ENCODE assay signal across 15 mouse cellular contexts in the genomic region with DNA sequence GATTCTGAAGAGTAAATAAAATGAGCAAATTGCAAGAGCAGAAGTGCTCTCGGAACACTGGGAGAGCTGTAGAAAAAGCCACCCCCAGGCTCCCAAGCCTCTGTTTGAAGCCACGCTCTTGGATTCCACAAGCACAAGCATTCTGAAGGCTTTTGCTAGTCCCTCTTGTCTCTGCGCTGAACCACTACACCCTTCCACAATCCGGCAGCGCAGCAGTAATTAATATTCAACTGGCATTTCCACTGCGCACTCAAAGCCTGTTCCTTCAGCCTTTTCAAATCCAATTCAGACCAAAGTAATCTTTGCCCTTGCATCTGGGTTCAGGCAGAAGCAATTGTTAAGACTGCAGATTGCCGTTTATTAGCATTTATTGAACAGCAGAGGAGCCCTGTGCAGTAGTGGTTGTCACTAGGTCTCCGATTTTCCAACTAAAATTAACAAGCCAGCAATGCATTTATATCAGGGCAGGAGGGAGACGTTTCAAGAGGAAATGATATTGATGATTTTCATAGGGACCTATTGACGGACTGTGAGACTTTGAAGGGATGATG.
DNase-seq lines count a peak whose midpoint lies in the region; ATAC-seq and TF ChIP-seq lines count a peak whose summit lies in the region.
"Had no signal": no experiment of that assay in that cellular context is flagged by ENCODE, and none has a peak within 500 bp of the region (broad histone marks: within the 10 kb centered on the region; RNA-seq: fewer than 3 reads in every experiment).

No protein-coding gene starts in this region.

- ATAC-seq in hindbrain, embryonic 16.5 days, result peak; percentile 81
- ATAC-seq in midbrain, embryonic 15.5 days (replicated peaks), result peak; percentile 93
- no peak for ATAC-seq in intestine, embryonic 16.5 days
- ATAC-seq: activated CD4-positive, CD25-positive, alpha-beta regulatory T cell, adult 4 months had no signal

- no peak for TF ChIP-seq CTCF in gastrocnemius, adult 2 months (IDR thresholded peaks at IDR 0.05)

- no peak overlapping the region for H3K4me3 ChIP-seq in forebrain, embryonic 10.5 days
- H3K4me3 ChIP-seq in hindbrain, embryonic 16.5 days (ENCODE audit: low read length), result no peak overlapping the region
- H3K4me3 ChIP-seq in midbrain, embryonic 15.5 days, result peak overlapping the region; percentile 15
- no peak overlapping the region for H3K4me3 ChIP-seq in gastrocnemius, adult 2 months
- H3K4me3 ChIP-seq in intestine, embryonic 16.5 days (ENCODE audit: low read length), result no peak overlapping the region
- H3K4me3 ChIP-seq: embryonic facial prominence, embryonic 12.5 days; heart, embryonic 15.5 days; limb, embryonic 13.5 days; lung, embryonic 15.5 days had no signal

- no peaks in the 10 kb centered on the region for H3K9me3 ChIP-seq in forebrain, embryonic 10.5 days
- H3K9me3 ChIP-seq in hindbrain, embryonic 16.5 days (ENCODE audit: control insufficient read depth, low read length), result no peaks in the 10 kb centered on the region
- H3K9me3 ChIP-seq in midbrain, embryonic 15.5 days, result no peaks in the 10 kb centered on the region
- H3K9me3 ChIP-seq in intestine, embryonic 16.5 days (ENCODE audit: control insufficient read depth, low read length), result no peaks in the 10 kb centered on the region
- H3K9me3 ChIP-seq: embryonic facial prominence, embryonic 12.5 days; G1E; heart, embryonic 15.5 days; limb, embryonic 13.5 days; lung, embryonic 15.5 days had no signal

- H3K9ac ChIP-seq in hindbrain, embryonic 16.5 days (ENCODE audit: low read depth, low read length), result no peak overlapping the region
- peak overlapping the region; percentile 25; the same call in 1 of the 2 replicates for H3K9ac ChIP-seq in midbrain, embryonic 15.5 days
- H3K9ac ChIP-seq in intestine, embryonic 16.5 days (ENCODE audit: low read depth, low read length), result no peak overlapping the region
- H3K9ac ChIP-seq: embryonic facial prominence, embryonic 12.5 days; heart, embryonic 15.5 days; limb, embryonic 13.5 days; lung, embryonic 15.5 days had no signal

- no peaks in the 10 kb centered on the region for H3K27me3 ChIP-seq in forebrain, embryonic 10.5 days (ENCODE audit: poor library complexity, severe bottlenecking)
- H3K27me3 ChIP-seq in hindbrain, embryonic 16.5 days (replicated peaks; ENCODE audit: control insufficient read depth, insufficient read depth, low read length), result no peaks in the 10 kb centered on the region
- no peaks in the 10 kb centered on the region for H3K27me3 ChIP-seq in midbrain, embryonic 15.5 days (replicated peaks)
- no peaks in the 10 kb centered on the region for H3K27me3 ChIP-seq in intestine, embryonic 16.5 days (replicated peaks; ENCODE audit: control insufficient read depth, insufficient read depth, low read length)
- H3K27me3 ChIP-seq: embryonic facial prominence, embryonic 12.5 days; heart, embryonic 15.5 days; limb, embryonic 13.5 days; lung, embryonic 15.5 days had no signal

- H3K27ac ChIP-seq in forebrain, embryonic 10.5 days, result peak overlapping the region; percentile 71
- no peak overlapping the region for H3K27ac ChIP-seq in hindbrain, embryonic 16.5 days (ENCODE audit: low read depth, low read length)
- peak overlapping the region; percentile 79 for H3K27ac ChIP-seq in midbrain, embryonic 15.5 days
- no peak overlapping the region for H3K27ac ChIP-seq in gastrocnemius, adult 2 months
- H3K27ac ChIP-seq in intestine, embryonic 16.5 days (ENCODE audit: low read length), result no peak overlapping the region
- H3K27ac ChIP-seq: embryonic facial prominence, embryonic 12.5 days; heart, embryonic 15.5 days; kidney, postnatal 0 days; limb, embryonic 13.5 days; lung, embryonic 15.5 days had no signal

- H3K36me3 ChIP-seq in forebrain, embryonic 10.5 days (replicated peaks), result no peaks in the 10 kb centered on the region
- H3K36me3 ChIP-seq in hindbrain, embryonic 16.5 days (ENCODE audit: control insufficient read depth, insufficient read depth, low read length), result no peaks in the 10 kb centered on the region
- no peaks in the 10 kb centered on the region for H3K36me3 ChIP-seq in midbrain, embryonic 15.5 days (replicated peaks)
- H3K36me3 ChIP-seq in intestine, embryonic 16.5 days (ENCODE audit: control insufficient read depth, insufficient read depth, low read length), result no peaks in the 10 kb centered on the region
- H3K36me3 ChIP-seq: embryonic facial prominence, embryonic 12.5 days; G1E; heart, embryonic 15.5 days; limb, embryonic 13.5 days; lung, embryonic 15.5 days had no signal

- 70% methylated on average over 10 of the region's 10 CpGs for WGBS in forebrain, embryonic 10.5 days
- 34% methylated on average over 10 of the region's 10 CpGs for WGBS in hindbrain, embryonic 16.5 days
- 16% methylated on average over 10 of the region's 10 CpGs for WGBS in midbrain, embryonic 15.5 days
- 75% methylated on average over 10 of the region's 10 CpGs for WGBS in intestine, embryonic 16.5 days

- H3K4me1 ChIP-seq in forebrain, embryonic 10.5 days, result peaks cover 22% of the 10 kb centered on the region
- H3K4me1 ChIP-seq in hindbrain, embryonic 16.5 days (ENCODE audit: control insufficient read depth, insufficient read depth, low read depth, low read length), result peaks cover 3% of the 10 kb centered on the region
- peaks cover 20% of the 10 kb centered on the region for H3K4me1 ChIP-seq in midbrain, embryonic 15.5 days
- no peaks in the 10 kb centered on the region for H3K4me1 ChIP-seq in intestine, embryonic 16.5 days (ENCODE audit: control insufficient read depth, insufficient read depth, low read length)
- H3K4me1 ChIP-seq: embryonic facial prominence, embryonic 12.5 days; heart, embryonic 15.5 days; lung, embryonic 15.5 days had no signal

- intact Hi-C loops in gastrocnemius, adult 2 months (cut with DNase I), result no loop called here

- peak overlapping the region; percentile 35 for H3K4me2 ChIP-seq in hindbrain, embryonic 16.5 days (ENCODE audit: low read length)
- peak overlapping the region; percentile 37 for H3K4me2 ChIP-seq in midbrain, embryonic 15.5 days
- no peak overlapping the region for H3K4me2 ChIP-seq in intestine, embryonic 16.5 days (ENCODE audit: low read depth, low read length)
- H3K4me2 ChIP-seq: embryonic facial prominence, embryonic 12.5 days; heart, embryonic 15.5 days; limb, embryonic 13.5 days; lung, embryonic 15.5 days had no signal

- peak; percentile 9 for DNase-seq in embryo, embryonic 11 days
- DNase-seq in embryo, embryonic 10 days (ENCODE audit: low spot score), result no peak
- no peak for DNase-seq in forebrain, embryonic 10.5 days (ENCODE audit: extremely low spot score, low spot score)
- no peak for DNase-seq in liver
- no peak for DNase-seq in gastrocnemius, adult 2 months

Comparison
In these comparisons a context has a peak if more than half of its experiments do, and no peak if none do; other contexts are left out.
1. H3K27ac ChIP-seq: peak in forebrain, embryonic 10.5 days (single experiment) and midbrain, embryonic 15.5 days (single experiment); none in hindbrain, embryonic 16.5 days (single experiment), gastrocnemius, adult 2 months (single experiment) and intestine, embryonic 16.5 days (single experiment).